Mouse (Mus musculus) layer of hippocampus, postnatal 25 days (tissue): ENCODE data around the gene Ssh3. TPM values are rescaled to one million over a fixed set of nuclear protein-coding genes. Genes with fewer than 3 reads are reported as not detected.
"Not testable (repeated sequence)": the region's sequence is repeated elsewhere in the genome, so short reads cannot be mapped to it uniquely, and the experiment has no call there.

Experiments
- DNase-seq, 2 experiments: peaks; one replicate each; pipeline ENCODE4 v3.0.0; 2022; ENCODE audit warnings: mixed read lengths in 2 of 2, low spot score in 1 of 2; ENCODE audit errors: extremely low spot score in 1 of 2
- total RNA-seq, 2 experiments: library from RNA; stranded (reverse); gene quantifications; 2 replicates each; pipeline ENCODE4 v1.2.3; 2021

Ssh3 gene
- total RNA-seq, 2 experiments from 2014 or later, result 45.4 to 48.5 TPM

DNA sequence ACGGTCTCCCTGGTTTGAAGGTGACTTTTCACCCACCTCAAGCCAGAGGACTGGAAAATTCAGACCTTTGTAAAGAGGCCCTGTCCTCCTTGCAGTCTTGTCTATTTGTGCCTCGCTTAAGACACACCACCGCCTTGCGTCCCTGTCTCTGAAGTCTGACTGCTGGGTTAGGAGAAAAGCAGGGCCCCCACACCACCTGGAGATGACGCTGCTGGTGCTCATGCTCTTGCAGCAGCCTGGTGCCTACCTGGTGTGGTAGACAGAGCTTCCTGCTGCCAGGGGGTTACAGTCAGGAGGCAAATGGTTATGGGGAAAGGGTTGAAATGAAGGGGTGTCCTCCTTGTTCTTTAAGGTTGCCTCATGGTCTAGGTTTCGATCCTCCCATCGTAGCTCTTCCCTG is 14.8 kb downstream of the Ssh3 start:
- no peak for DNase-seq

DNA sequence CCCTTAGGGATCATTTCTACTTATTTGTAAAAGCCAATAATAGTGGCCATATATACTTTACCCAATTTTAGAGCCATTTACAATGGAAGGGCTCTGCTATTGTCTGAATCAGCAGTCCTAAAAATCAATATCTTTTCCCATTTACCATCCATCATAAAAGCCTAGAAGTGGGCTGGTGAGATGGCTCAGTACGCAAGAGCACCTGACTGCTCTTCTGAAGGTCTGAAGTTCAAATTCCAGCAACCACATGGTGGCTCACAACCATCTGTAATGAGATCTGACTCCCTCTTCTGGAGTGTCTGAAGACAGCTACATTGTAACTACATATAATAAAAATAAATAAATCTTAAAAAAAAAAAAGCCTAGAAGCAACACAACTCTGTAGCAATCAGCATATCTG is 20.3 kb downstream of the Ssh3 start:
- not testable (repeated sequence) for DNase-seq

DNA sequence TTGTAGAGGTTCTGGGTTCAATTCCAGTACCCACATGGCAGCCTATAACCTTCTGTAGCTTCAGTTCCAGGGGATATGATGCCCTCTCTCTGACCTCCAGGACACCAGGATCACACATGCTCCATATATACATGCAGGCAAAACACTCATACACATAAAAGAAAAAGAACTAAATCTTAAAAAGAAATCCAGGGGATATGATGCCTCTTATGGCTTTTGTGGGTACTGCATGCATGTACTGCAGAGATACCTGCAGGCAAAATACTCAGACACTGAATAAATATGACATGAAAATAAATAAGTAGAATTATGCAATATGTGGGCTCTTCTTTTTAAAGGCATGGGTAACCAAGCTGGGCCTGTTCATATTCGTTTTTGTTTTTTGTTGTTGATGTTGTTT is 22.0 kb downstream of the Ssh3 start:
- DNase-seq, result no peak

DNA sequence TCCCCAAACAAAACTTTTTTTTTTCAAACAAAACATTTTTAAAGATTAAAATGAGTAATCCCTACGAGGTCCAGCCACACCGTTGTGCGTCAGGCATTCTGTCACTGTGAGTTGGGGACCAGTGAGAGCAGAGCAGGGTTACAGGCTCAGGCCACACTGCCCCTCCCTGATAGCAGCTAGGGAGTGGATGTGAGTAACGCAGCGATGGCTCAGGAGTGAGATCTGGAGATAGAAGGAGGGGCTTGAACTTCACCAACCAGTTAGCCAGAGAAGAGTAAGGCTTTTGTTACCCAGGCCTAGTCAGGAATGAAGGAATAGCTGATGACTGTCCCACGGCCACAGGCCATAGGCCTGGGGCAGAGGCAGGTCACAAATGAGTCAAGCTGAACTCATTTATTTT is 24.2 kb downstream of the Ssh3 start:
- no peak for DNase-seq

DNA sequence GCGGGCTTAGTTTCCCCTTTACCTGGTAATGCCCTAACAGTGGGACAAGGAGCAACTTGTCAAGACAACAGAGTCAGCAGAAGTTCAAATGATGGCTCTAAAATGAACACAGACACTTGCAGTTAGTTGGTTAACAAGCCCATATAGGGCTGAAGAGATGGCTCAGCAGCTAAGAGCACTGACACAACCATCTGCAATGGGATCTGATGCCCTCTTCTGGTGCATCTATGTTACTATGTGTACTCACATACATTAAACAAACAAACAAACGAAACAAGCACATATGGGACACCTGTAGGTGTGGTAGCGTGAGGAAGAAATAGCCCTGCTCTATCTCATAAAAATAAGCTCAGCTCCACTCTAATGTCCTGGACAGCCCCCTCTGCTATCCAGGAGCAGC is 26.6 kb downstream of the Ssh3 start:
- no peak for DNase-seq

DNA sequence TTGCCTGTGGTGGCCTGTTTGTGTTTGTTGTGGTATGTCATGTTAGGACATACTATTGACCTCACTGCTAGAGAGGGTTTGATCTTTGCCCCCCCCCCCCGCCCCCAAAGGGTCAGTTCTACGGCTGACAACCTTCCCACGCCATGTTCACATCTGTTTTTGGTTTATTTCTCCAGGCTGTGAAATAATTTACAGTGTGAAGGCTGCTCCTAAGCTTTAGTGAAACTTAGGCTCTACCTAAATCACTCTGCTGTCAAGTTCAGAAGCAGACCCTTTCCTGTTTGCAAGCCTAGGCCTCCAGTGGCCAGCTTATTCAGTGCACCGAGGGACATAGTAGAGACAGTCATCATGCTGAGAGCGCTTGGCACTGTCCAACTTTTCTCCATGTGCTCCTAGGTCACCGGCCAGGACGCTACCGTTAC is 28.7 kb downstream of the Ssh3 start:
- no peak for DNase-seq

DNA sequence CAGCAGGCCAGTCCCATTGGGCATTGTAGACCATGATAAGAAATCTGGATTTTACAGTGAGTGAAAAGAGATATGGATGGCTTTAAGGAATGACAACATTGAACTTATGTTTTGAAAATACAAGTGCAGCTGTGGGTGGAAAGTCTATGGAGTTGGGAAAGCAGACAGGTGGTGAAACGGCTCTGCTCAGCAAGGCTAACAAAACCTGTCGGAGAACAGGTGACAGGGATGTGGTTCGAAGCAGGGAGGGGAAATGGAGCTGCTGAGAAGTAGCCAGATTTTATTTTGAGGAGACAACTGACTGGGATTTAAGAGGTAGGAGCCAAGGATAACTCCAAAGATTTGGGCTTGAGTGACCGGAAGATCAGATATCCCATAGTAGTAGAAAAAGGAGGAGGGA is 34.4 kb downstream of the Ssh3 start:
- no peak for DNase-seq

DNA sequence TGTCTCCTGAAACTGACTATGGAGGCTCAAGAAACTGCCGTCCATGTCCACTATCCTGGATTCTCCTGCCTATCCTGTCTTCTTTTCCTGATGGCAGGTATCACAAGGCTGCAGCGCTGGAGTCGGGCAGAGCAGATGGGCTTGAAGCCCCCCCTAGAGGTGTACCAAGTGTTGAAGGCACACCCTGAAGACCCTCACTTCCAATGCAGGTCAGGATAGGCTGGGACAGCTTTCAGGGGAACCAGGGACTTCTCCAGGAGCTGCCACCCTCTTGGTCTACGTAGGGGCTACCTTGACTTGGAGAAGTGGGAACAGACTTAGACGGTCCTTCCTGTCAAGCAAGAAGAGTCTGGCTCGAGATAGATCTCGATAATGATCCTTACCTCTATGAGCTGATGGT is 36.3 kb downstream of the Ssh3 start:
- no peak for DNase-seq

DNA sequence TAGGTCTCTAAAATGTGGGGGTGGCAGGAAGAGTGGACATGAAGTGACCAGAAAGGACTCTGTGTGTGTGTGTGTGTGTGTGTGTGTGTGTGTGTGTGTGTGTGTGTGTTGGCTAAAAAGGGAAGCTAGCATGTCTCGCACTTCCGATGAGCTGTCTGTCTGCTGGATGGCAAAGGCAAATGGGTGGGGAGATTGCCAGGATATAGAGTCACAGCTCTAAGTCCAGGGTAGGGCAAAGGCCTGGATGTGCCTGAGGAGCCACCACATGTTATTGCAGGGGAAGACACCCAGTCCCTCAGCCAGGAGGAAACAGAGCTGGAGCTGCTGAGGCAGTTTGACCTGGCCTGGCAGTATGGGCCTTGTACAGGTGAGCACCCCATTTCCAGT is 36.8 kb downstream of the Ssh3 start:
- peak in 1 of 2 experiments; percentile 27 for DNase-seq

DNA sequence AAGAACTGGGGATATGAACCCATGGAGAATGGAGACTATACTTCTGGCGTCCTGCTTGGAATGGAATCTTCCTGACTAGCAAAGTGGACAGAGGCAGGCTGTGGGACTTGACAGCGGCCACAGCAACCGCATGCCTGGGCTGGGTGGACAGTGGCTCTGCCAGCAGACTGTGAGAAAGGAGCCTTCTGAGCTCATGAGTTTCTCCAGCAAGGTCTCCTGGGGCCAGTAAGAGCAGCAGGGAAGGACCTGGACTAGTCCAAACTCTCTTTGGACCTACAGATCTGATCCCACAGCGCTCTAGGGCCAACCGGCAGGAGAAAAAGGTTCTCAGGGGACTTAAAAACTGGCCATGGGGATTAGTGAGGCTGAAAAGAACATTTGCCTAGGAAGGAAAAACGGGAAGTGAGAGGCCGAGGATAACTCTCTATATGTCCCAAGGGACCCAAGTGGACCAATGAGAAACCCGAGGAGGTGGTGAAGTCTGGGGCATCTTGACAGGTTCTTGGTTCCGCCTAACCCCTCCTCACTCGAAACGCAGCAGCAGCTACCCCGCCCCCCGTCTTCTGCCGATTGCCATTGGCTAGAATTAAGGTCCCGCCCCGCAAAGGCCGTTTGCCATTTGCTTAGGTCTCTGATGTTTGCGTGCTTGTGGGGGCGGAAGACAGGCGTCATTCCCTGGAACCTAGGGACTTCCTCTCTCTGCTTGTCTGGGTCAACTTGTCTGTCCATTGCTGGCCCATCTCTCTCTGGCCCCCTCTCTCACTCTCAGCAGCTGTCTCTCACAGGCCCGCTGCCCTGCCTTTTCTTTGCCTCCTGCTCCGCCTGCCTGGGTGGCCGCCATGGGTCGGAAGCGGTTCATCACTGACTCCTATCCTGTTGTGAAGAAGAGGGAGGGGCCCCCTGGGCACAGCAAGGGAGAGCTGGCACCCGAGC is 37.5 kb downstream of the Ssh3 start, which contains the start of gene Pold4:
TSS of gene Pold4 (plus strand) at position 647 of the 933 bp plus-strand sequence.
- DNase-seq, result peak; percentile 87 to 88

DNA sequence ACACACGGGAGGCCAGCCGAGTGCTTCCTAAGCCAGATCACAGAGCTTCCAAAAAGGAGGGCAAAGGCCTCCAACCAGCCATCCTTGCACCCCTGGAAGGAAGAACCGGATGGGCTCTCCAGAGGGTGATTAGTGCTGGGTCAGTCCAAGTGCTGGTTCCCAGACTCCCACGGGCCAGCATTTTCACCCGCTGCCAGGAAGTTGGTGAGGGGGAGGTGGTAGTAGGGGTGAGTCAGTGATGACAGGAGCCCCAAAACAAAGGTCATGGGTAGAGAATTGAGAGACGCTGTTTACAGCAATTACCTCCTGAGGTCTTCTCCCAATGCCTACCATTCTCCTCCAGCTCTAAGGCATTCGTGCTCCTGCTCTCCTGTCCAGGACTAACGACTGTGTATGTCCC is 38.6 kb downstream of the Ssh3 start:
- no peak for DNase-seq

DNA sequence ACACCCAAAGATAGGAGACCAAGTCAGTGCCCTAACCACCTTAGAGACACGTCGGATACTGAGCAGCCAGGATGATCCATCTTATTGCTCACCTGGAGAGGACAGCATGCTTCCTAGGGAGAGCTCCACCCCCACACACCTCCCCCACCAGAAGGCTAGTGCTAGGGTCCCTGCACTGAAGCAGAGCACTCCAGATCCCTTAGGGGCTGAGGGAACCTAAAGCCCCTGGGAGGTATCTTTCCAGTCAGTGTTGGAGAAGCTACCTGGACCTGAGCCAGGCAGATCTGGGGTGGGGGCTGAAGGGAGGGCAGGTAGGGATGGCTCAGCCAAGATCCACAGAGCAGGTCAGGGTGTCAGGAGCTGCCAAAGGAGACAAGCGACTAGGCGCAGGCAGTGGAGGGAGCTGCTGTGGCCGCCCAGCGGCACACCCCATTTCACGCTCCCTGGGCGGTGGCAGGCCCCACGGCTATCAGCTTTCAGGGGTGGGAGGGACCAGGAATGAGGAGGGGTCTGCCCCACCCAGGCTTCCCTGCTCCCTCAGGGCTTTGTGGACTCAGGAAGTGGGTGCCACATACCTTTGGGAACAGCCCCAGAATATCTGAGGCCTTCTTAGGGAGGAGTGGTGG is 39.4 kb downstream of the Ssh3 start:
- no peak for DNase-seq

DNA sequence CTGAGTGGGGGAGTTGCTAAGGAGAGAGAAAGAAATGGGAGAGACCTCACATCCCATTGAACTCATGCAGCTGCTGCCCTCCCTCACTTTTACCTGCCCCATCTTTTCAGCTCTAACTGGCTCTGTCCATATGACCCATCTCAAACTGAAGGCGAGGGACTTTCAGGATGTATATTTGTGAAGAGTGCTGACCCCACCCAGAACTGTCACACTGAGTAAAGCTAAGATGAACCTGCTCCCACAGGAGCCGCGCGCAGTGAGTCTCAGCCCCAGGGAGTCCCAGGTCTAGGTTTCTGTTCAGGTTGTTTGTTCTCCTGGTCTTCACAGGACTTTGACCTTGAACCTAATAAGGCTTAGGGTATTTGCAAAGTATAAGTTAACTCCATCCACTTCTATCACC is 40.1 kb downstream of the Ssh3 start:
- no peak for DNase-seq

DNA sequence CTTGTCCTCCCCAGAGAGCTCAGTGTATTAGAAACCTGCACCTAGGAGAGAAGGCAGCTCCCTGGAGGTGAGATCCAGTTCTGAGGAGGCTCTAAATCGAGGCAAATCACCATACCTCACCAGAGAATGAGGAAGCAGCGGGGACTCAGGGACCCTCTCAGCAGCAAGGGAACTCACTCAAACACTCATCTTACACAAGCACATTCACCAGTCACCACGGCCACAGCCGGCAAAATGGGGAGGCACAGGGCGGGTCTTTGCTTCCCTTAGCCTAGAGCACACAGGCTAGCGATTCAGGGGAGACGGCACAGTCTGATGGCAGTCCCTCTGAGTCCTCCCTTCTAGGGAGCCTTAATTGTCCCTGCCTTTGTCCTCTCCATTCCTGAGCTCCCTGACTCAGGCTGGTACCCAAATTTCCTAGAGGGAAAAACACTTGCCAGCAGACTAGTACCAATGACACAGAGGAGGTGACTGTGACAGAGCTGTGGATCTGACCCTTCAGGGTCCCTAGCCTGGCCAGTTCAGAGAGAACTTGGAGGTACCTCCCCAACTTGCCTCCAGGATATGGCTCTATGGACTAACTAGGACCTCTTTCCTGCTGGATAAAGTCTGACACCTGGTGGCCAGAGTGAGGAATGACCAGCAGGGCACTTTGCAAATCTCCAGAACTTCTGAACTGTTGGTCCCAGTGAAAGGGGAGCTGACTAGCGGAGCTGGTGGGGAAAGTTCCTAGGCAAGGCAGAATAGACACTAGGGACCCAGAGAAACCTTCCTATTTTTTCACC is 40.9 kb downstream of the Ssh3 start:
- peak; percentile 46 to 58 for DNase-seq

DNA sequence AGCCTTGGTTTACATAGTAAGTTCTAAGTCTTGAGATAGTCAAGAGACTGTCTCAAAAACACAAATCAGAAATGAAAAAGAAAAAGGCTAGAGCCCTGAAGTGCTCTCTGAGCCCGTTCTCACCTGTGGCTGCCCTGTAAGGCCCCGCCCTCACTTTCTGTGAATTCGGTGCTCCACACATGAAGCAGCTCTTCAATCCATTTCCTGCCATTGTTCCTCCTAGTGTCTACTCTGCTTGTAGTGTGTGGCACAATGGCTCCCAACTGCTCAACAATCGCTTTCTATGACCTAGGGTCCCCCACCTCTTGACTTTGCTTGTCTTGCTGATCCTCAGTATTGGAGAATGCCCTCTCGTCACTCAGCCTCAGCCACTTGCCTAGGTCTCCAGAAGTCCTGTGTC is 41.5 kb downstream of the Ssh3 start:
- no peak for DNase-seq

DNA sequence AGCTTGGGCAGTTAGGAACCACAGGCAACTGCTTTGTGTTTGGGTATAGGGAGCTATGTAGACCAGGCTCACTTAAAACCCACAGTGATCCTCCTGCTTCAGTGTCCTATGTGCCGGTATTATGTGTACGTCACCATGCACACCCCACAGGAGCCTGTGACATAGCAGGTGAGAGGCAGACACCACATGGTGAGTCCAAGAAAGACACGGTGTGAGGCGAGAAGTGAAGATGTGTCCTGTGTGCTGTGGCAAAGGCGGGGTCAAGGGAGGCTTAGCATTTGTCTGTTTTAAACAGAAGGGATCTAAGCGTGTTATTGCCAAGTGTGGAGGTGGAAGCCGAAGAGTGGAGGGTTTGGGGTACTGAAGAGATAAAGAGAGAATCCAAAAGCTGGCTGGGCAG is 42.2 kb downstream of the Ssh3 start:
- DNase-seq, result no peak

DNA sequence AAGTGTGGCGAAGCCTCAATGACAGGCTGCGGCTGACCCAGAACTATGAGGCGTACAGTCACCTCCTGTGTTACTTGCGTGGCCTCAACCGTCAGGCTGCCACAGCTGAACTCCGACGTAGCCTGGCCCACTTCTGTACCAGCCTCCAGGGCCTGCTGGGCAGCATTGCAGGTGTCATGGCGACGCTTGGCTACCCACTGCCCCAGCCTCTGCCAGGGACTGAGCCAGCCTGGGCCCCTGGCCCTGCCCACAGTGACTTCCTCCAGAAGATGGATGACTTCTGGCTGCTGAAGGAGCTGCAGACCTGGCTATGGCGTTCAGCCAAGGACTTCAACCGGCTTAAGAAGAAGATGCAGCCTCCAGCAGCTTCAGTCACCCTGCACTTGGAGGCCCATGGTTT is 46.8 kb downstream of the Ssh3 start:
- DNase-seq, result no peak

DNA sequence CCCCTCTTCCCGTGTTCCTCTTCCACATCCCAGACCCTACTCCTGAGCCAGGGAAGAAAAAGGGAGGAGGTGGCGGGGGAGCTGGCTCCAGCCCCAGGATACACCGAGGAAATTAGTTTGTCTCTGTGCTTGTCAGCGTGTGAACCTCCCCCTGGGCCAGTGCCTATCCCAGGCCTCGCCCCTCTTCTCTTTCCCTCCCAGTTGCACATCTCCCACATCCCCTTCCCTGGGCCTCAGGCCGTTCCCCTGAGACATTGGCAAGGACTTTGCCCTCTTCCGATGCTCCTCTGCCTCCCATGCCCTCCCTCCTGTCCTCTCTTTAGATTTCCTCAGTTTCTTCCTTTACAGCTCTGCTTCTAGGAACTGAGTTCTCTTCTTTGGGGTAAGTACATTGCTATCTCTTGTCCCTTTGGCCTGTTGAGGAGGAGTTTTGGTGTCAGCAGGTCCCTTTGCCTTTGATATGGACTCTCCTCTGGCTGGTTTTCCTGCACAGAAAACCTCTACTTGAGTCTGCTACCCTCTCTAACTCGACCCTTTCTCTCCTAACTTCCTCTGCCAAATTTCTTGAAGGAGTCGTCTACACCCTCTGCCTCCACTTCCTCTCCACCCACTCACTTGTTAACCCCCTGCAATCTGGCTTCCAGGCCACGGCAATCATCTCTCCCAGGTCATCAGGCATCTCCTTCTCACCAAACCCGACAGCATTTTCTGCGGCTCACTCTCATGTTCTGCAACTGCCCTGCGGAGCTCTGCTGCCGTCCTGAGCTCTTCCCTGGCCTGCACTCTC is 47.8 kb downstream of the Ssh3 start:
- no peak for DNase-seq

DNA sequence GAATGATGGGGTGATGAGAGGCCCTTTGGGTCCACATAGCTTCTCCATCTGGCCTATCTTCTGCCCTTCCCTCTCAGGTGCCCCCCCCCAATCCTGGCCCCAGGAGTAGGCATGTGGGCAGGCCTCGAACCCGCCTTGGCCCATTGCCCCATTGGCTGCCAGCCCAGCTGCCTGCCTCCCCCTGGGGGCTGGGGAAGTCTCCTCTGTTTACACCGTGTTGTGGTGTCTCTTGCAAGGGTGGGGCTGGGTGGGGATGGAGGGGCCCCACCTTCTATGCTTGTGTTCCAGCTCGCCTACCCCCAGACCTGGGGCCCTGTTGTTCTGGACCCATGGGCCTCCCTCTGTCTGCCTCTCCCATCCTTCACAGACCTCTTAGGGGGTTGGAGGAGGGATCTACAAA is 48.6 kb downstream of the Ssh3 start:
- DNase-seq, result no peak

DNA sequence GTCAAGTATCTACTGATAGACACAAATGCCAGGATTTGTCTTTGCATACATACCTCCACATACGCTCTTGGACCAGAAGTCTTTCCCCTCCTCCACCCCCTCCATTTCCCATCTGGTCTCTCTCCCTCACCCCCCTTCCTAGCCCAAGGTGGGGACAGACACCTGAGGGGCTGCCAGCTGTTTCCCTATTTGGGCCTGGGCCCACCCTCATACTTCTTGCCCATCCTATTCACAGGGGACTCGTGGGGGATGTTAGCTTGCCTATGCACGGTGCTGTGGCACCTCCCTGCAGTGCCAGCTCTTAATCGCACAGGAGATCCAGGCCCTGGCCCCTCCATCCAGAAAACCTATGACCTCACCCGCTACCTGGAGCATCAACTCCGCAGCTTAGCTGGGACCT is 49.0 kb downstream of the Ssh3 start:
- DNase-seq, result no peak
